Mouse (Mus musculus) right cerebral cortex, adult 18-20 months (tissue): ENCODE results near the gene D330045A20Rik.
"Not testable (repeated sequence)": the region's sequence is repeated elsewhere in the genome, so short reads cannot be mapped to it uniquely, and the experiment has no call there.

Experiments
- DNase-seq: peaks from one replicate; pipeline ENCODE4 v3.0.0; 2022; ENCODE audit warnings: mixed read lengths

Gene D330045A20Rik

DNA sequence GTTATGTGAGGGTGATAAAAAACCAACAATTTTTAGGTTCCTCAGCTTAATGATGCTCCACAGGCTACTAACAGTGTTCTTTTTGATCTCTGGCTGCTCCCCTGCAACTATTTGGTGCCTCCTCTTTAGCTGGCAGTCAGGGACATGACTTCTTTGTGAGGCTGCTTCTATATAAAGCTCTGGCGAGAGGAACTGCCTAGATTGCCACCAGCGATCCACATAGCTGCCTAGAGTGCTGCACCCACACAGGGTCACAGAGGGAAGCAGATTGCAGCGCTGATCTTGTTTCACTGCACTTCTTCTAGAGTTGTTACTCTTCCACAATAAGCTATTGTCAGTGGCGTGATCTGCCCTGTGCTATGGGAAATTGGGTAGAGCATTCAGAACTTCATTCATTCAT, 103.4 kb downstream of the D330045A20Rik start:
- DNase-seq, result no peak

DNA sequence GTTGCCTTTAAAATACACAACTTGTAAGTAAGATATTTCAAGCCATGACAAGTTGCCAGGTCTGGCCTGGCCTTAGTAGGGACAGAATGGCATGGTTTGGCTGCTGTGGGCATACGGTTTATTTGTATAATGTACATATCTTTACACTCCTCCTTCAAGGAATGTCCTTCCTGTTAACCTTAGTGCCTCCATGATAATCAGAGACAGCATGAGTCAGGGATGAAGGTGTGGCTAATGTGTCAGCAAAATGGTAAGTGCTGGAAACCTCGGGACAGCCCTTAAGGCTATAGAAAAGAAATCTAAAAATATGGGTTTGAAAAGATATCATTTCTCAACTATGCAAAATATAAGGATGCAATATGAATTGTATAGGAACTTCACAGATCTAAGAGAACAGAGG, 106.5 kb downstream of the D330045A20Rik start:
- DNase-seq, result not testable (repeated sequence)

DNA sequence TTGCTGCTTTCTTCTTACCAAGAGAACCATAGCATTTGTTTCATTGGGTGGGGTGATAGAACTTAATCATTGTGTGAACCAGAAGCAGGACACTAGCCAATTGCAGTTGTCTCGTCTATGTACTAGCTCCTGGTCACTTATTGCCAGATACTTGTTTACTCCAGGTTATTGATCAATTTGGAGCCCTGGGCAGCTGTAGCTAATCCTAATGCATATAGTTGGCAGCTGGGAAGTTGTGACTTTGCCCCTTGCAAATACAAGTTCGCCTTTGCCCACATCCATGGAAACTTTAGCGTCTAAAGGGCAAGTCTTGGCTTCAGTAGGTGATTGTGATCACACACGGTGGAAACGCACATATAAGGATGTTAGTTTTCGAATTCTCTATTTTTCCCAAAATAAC, 116.2 kb downstream of the D330045A20Rik start:
- DNase-seq, result no peak
